Mouse (Mus musculus) thymus, postnatal 14 days (tissue): ENCODE data around the gene Fbxw8.

Source experiments
- DNase-seq: peaks from one replicate; pipeline ENCODE4 v3.0.0; 2021

Gene Fbxw8

GRCm38 (mm10) chr5:118067984-118068494 lies 87.2 kb downstream of the Fbxw8 start:
- DNase-seq, result no peak

DNA sequence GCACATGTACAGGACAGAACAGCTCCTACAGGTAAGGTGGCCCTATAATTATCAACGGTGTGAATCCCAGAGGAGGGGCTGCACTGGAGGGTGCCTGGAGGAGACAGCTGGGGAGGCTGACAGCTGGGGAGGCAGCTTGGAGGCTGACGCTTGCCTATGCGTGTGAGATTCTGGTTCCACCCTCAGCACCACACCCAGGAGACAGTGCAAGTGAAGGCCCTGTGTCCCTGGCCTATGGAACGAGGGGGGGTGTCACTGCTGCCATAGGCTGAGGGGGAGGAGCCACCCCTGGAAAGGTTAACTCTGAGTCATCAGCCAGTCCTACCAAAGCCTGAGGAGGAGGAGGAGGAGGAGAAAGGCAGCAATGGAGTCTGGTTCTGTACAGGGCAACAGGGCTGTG lies 87.7 kb downstream of the Fbxw8 start:
- DNase-seq, result no peak

- DNase-seq, result peak; percentile 85
Observed at GRCm38 (mm10) chr5:118066828-118067227, 88.4 kb downstream of the Fbxw8 start.

DNA sequence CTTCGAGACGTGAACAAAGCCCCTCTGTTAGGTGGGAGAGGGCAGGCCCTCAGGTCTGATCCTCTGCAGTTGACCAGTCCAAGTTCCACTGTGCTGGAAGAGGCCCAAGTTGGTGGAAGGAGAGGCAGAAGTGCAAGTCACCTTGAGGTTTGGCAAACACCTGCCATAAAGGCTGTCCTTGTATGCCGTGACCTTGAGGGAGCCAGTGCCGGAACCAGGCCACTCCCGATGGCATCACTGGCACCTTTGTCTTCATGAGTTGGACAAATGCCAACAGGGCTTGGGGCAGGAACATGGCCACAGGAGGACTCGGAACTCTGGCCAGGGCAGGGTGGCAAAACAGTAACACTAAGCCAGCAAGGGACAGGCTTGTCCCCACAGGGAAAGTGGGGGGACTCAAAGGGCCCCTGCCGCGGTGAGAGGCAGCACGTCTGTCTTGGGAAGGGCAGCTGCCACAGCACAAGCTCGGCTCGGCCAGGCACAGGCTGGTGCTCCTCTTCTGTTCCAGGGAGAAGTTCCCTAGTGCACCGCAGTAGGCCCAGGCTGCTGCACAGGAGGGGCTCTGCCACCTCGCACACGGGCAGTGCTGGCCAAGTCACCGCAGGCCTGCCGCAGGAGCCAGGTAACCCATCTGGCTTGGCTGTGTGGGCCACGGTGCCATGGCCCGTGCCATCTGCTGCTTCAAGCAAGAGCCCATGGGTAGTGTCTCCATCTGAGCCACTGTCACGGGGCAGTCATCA lies 89.6 kb downstream of the Fbxw8 start:
- no peak for DNase-seq

GRCm38 (mm10) chr5:118064284-118064901 lies 90.9 kb downstream of the Fbxw8 start:
- no peak for DNase-seq

GRCm38 (mm10) chr5:118063181-118063621 lies 92.1 kb downstream of the Fbxw8 start:
- DNase-seq, result no peak

- no peak for DNase-seq
Observed at GRCm38 (mm10) chr5:118061391-118061790, 93.9 kb downstream of the Fbxw8 start.

DNA sequence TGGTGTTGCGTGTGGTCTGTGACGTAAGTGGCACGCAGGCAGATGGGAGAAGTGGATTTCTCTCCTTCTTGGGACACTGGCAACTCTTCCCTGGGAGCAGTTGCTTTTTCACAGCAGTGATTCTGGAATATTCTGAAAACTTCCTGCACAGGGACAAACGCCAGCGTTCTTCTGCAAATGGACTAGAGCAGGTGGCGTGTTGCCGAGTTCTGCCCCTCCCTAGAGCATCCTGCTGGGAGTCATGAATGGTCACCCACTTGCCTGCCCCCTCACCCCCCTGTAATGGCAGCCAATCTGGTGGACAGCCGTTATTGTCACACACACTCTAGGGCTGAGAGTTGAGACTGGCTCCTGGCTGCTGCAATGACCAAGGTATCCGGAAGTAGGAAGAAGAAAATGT lies 95.6 kb downstream of the Fbxw8 start:
- no peak for DNase-seq

GRCm38 (mm10) chr5:118058858-118059257 lies 96.4 kb downstream of the Fbxw8 start:
- no peak for DNase-seq

- DNase-seq, result no peak
Observed at GRCm38 (mm10) chr5:118057508-118058111, 97.7 kb downstream of the Fbxw8 start.

GRCm38 (mm10) chr5:118053205-118053604 lies 102.1 kb downstream of the Fbxw8 start:
- no peak for DNase-seq

GRCm38 (mm10) chr5:118051981-118052662 lies 103.1 kb downstream of the Fbxw8 start:
- no peak for DNase-seq

DNA sequence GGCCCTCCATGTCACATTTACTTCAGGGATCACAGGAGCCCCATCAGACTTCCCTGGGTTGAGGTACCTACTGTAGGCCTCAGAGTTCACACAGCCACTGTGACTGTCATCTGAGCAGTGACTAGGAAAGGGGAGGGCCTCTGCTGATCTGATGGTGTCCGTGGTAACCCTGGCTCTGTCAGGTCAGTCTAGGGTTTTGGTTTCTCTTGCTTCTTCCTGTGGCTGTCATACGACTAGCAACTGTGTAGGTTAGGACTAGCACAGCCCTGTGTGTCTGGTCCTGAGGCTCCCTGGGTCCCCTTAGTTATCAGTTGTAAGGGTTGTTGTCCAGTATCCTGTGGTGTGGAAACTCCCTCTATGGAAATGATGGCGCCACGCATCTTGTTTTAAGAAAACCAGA lies 104.5 kb downstream of the Fbxw8 start:
- DNase-seq, result no peak

- DNase-seq, result no peak
Observed at GRCm38 (mm10) chr5:118048928-118049327, 106.3 kb downstream of the Fbxw8 start.

- DNase-seq, result peak; percentile 27
Observed at GRCm38 (mm10) chr5:118048412-118048811, 106.9 kb downstream of the Fbxw8 start.

GRCm38 (mm10) chr5:118047091-118047757 lies 108.0 kb downstream of the Fbxw8 start:
- peak; percentile 28 for DNase-seq

DNA sequence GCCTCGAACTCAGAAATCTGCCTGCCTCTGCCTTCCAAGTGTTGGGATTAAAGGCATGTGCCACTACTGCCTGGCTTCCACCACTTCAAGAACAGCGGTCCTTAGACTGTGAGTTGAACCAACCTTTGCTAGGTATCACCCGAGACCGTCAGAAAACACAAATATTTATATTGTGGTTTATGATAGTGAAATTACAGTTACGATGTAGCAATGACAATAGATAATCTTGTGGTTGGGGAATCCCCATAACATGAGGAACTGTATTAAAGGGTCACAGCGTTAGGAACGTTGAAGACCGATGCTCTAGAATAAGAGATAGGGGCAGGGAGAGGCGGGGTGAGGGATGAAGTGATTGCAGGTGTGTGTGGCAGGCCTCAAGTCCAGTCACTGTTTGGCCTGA lies 109.9 kb downstream of the Fbxw8 start:
- no peak for DNase-seq

GRCm38 (mm10) chr5:118044907-118045306 lies 110.4 kb downstream of the Fbxw8 start:
- DNase-seq, result no peak

GRCm38 (mm10) chr5:118043761-118044160 lies 111.5 kb downstream of the Fbxw8 start:
- no peak for DNase-seq

- DNase-seq, result no peak
Observed at GRCm38 (mm10) chr5:118042599-118042998, 112.7 kb downstream of the Fbxw8 start.

DNA sequence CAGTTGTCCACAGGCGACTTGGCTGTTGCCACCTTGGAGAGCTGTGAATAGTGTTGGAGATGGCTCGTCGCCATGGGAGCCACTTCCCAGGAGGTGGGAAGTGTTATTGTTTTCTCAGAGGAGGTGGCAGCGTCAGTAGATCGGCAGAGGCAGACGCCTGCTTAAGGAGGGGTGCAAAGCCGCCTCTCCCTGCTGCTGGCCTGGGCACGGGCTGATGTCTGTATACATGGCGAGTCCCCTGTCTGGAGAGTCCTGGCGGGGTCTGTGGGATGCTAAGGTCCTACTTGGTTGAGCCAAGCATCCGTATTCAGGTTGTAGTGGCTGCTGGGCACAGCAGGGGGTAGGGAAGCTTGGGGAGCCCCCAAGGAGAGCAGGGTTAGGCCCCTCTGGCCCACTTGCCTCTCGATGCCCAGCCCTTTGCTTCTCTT lies 116.0 kb downstream of the Fbxw8 start:
- no peak for DNase-seq

- peak; percentile 76 for DNase-seq
Observed at GRCm38 (mm10) chr5:118037798-118038484, 117.3 kb downstream of the Fbxw8 start.
